Mouse (Mus musculus): ENCODE measurements at regions not wholly inside any gene's neighbourhood (a gene's known extent, or its start where the extent isn't known, plus 50 kb on each side); places are given as distances from the start of the nearest gene placed in this dataset.

GRCm38 (mm10) chr2:167765811-167766210, 76.2 kb upstream of the Tmem189 start:
- TF ChIP-seq CTCF (IDR thresholded peaks at IDR 0.05; ENCODE audit: low read depth, low read length) (no peak), POLR2A (IDR thresholded peaks at IDR 0.05; ENCODE audit: insufficient read depth, low read length) (no peak), EP300 (IDR thresholded peaks at IDR 0.05; ENCODE audit: insufficient read depth, low read depth, low read length) (no peak)
